Mouse (Mus musculus) heart, embryonic 13.5 days (tissue): ENCODE measurements at regions not wholly inside any gene's neighbourhood (a gene's known extent, or its start where the extent isn't known, plus 50 kb on each side); places are given as distances from the start of the nearest gene placed in this dataset.

ENCODE experiments used
- ATAC-seq: fragments of 200-750 bp; cut with Nextera tagmentation; 2 replicates; pipeline ENCODE4 v1.8.0; 2017; ENCODE audit warnings: moderate TSS enrichment; ENCODE audit not compliant: insufficient number of reproducible peaks, low FRiP score, low TSS enrichment; ENCODE audit errors: extremely low read depth
- H3K27ac ChIP-seq: fragments of 300-500 bp; sonication (generic); replicated peaks from 2 replicates; pipeline ENCODE4 v1.5.1; 2015; ENCODE audit warnings: moderate library complexity, mild to moderate bottlenecking, inconsistent platforms
- H3K27me3 ChIP-seq: fragments of 300-500 bp; sonication (generic); replicated peaks from 2 replicates; pipeline ENCODE4 v1.6.1; 2015; ENCODE audit warnings: mild to moderate bottlenecking, inconsistent platforms
- H3K36me3 ChIP-seq: fragments of 300-500 bp; sonication (generic); 2 replicates; pipeline ENCODE4 v1.6.1; 2015; ENCODE audit warnings: mild to moderate bottlenecking, inconsistent platforms
- H3K4me1 ChIP-seq: fragments of 300-500 bp; sonication (generic); 2 replicates; pipeline ENCODE4 v1.6.1; 2015; ENCODE audit warnings: inconsistent platforms
- H3K4me2 ChIP-seq: fragments of 300-500 bp; sonication (generic); 2 replicates; pipeline ENCODE4 v1.6.1; 2015; ENCODE audit warnings: inconsistent platforms, mild to moderate bottlenecking, moderate library complexity
- H3K4me3 ChIP-seq: fragments of 300-500 bp; sonication (generic); 2 replicates; pipeline ENCODE4 v1.5.1; 2015; ENCODE audit warnings: moderate library complexity, mild to moderate bottlenecking, inconsistent platforms
- H3K9ac ChIP-seq: fragments of 300-500 bp; sonication (generic); 2 replicates; pipeline ENCODE4 v1.6.1; 2015; ENCODE audit warnings: inconsistent platforms, mild to moderate bottlenecking, moderate library complexity
- H3K9me3 ChIP-seq: fragments of 300-500 bp; sonication (generic); 2 replicates; pipeline ENCODE4 v1.6.1; 2016; ENCODE audit warnings: inconsistent platforms
- WGBS: fragments of 180-500 bp; shearing (Covaris S2); methylation state at CpG from one replicate; pipeline ENCODE4 v1.1.7; 2015; ENCODE audit warnings: mixed read lengths; 5-methylcytosine and 5-hydroxymethylcytosine counted together

- ATAC-seq, result no peak
- no peaks in the 10 kb centered on the region for H3K4me1 ChIP-seq
- H3K4me2 ChIP-seq, result no peak overlapping the region
- no peaks in the 10 kb centered on the region for H3K36me3 ChIP-seq
- no peaks in the 10 kb centered on the region for H3K9me3 ChIP-seq
- H3K9ac ChIP-seq, result no peak overlapping the region
- WGBS, result 86% methylated on average over 2 of the region's 2 CpGs
- H3K4me3 ChIP-seq, result no peak overlapping the region
- H3K27me3 ChIP-seq, result no peaks in the 10 kb centered on the region
- no peak overlapping the region for H3K27ac ChIP-seq
Measured at GRCm38 (mm10) chr2:106418181-106418580, 274.9 kb upstream of the Mpped2 start.

DNA sequence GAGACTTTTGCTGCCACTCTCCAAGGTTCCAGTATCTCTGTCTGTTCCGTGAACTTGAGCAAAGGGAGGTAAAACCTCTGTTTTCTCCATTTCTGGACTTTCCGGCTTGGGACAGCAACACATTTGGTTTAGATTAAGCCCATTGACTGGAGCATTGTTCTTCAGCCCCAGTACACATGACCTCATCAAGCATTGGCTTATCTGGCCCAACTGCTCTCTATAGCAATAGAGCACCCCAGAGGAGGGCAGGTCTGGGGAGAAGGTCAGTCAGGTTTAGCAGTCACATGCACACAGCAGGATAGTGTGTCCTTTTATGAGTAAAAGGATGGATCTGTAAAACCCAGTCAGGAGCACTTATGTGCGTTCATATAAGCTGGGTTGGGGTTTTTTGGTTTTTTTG is 268.1 kb upstream of the Mpped2 start:
- Histone ChIP-seq H3K9ac (no peak overlapping the region), H3K4me1 (no peaks in the 10 kb centered on the region), H3K36me3 (no peaks in the 10 kb centered on the region), H3K27me3 (no peaks in the 10 kb centered on the region), H3K4me3 (no peak overlapping the region), H3K4me2 (no peak overlapping the region), H3K27ac (no peak overlapping the region), H3K9me3 (no peaks in the 10 kb centered on the region)
- 63% methylated on average over 3 of the region's 3 CpGs for WGBS
- ATAC-seq, result no peak

- no peak for ATAC-seq
- H3K9ac ChIP-seq, result no peak overlapping the region
- WGBS, result 80% methylated on average over 4 of the region's 4 CpGs
Measured at GRCm38 (mm10) chr2:106425451-106425881, 267.6 kb upstream of the Mpped2 start.

DNA sequence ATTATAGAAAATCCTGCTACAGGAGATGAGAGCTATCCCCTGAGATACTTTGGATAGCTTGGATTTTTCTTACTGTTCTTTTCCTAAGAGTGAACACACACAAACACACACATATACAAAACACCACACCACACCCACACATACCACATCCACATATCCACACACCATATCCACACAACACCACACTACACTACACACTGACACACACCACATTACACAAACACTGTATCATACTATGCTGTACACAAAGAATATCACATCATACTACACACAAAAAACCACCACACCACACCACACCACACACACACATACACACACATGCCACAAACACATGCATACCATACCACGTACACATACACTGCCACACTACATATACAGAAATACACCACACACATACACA is 267.1 kb upstream of the Mpped2 start:
- Histone ChIP-seq H3K4me2 (no peak overlapping the region), H3K9me3 (no peaks in the 10 kb centered on the region), H3K36me3 (no peaks in the 10 kb centered on the region), H3K9ac (no peak overlapping the region), H3K4me1 (no peaks in the 10 kb centered on the region), H3K27me3 (no peaks in the 10 kb centered on the region), H3K4me3 (no peak overlapping the region), H3K27ac (no peak overlapping the region)
- no peak for ATAC-seq
- WGBS, result 86% methylated on average over 1 of the region's 1 CpGs

More at GRCm38 (mm10) chr2:106425451-106425881, 267.6 kb upstream of the Mpped2 start:
- Histone ChIP-seq H3K4me2 (no peak overlapping the region), H3K27me3 (no peaks in the 10 kb centered on the region), H3K36me3 (no peaks in the 10 kb centered on the region), H3K9me3 (no peaks in the 10 kb centered on the region), H3K4me3 (no peak overlapping the region), H3K27ac (no peak overlapping the region), H3K4me1 (no peaks in the 10 kb centered on the region)

GRCm38 (mm10) chr2:106427237-106427636 is 265.8 kb upstream of the Mpped2 start:
- H3K4me1 ChIP-seq, result peaks cover 11% of the 10 kb centered on the region
- no peak overlapping the region for H3K4me3 ChIP-seq
- H3K9ac ChIP-seq, result no peak overlapping the region
- H3K9me3 ChIP-seq, result no peaks in the 10 kb centered on the region
- no peaks in the 10 kb centered on the region for H3K36me3 ChIP-seq
- no peak for ATAC-seq
- no peak overlapping the region for H3K27ac ChIP-seq
- WGBS, result 73% methylated on average over 7 of the region's 7 CpGs
- no peak overlapping the region for H3K4me2 ChIP-seq
- H3K27me3 ChIP-seq, result no peaks in the 10 kb centered on the region

- 50% methylated on average over 11 of the region's 11 CpGs for WGBS
- Histone ChIP-seq H3K27me3 (0 out of 2 replicates have a peak, but pooled peaks cover 3% of the 10 kb centered on the region), H3K4me3 (no peak overlapping the region), H3K9me3 (no peaks in the 10 kb centered on the region), H3K4me1 (peaks cover 15% of the 10 kb centered on the region), H3K36me3 (no peaks in the 10 kb centered on the region), H3K4me2 (no peak overlapping the region), H3K27ac (no peak overlapping the region), H3K9ac (no peak overlapping the region)
- no peak for ATAC-seq
Measured at GRCm38 (mm10) chr2:106428909-106429308, 264.2 kb upstream of the Mpped2 start.

- Histone ChIP-seq H3K27me3 (0 out of 2 replicates have a peak, but pooled peaks cover 3% of the 10 kb centered on the region), H3K4me1 (peaks cover 15% of the 10 kb centered on the region), H3K4me2 (peak overlapping the region; percentile 71), H3K9ac (peak overlapping the region; percentile 34), H3K27ac (no peak overlapping the region), H3K9me3 (no peaks in the 10 kb centered on the region), H3K36me3 (no peaks in the 10 kb centered on the region), H3K4me3 (peak overlapping the region; percentile 40)
- no peak for ATAC-seq
- WGBS, result 21% methylated on average over 8 of the region's 8 CpGs
Measured at GRCm38 (mm10) chr2:106431141-106431540, 261.9 kb upstream of the Mpped2 start.

DNA sequence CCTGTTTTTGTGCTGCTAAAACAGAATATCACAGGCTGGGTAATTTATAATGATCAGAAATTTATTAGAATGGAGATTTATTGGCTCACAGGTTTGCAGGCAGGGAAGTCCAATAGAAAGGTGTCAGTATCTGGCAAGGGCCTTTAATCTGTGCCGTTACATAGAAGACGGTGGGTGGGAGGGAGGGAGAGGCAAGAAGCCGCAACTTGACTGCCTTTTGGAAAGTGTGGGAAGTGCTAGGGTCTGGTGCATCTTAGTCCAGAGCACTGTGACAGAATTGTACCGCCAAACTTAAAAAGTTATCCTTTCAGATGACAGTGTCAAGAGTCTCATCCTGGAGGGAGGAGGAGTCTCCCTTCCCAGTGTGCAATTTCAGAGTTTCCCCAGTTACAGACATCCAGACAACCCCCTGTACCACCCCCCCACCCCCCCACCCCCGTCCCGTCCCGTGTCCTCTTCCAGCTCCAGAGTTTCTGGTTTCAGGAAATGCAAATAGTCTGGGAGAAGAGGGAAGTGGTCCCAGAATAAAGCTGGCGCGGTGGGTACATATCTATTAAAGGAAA is 261.4 kb upstream of the Mpped2 start:
- H3K4me3 ChIP-seq, result peak overlapping the region; percentile 40
- peak overlapping the region; percentile 71 for H3K4me2 ChIP-seq
- no peak overlapping the region for H3K27ac ChIP-seq
- peaks cover 15% of the 10 kb centered on the region for H3K4me1 ChIP-seq
- H3K9ac ChIP-seq, result peak overlapping the region; percentile 34
- 4% methylated on average over 9 of the region's 9 CpGs for WGBS
- no peaks in the 10 kb centered on the region for H3K9me3 ChIP-seq
- ATAC-seq, result no peak
- no peaks in the 10 kb centered on the region for H3K36me3 ChIP-seq
- 0 out of 2 replicates have a peak, but pooled peaks cover 3% of the 10 kb centered on the region for H3K27me3 ChIP-seq

DNA sequence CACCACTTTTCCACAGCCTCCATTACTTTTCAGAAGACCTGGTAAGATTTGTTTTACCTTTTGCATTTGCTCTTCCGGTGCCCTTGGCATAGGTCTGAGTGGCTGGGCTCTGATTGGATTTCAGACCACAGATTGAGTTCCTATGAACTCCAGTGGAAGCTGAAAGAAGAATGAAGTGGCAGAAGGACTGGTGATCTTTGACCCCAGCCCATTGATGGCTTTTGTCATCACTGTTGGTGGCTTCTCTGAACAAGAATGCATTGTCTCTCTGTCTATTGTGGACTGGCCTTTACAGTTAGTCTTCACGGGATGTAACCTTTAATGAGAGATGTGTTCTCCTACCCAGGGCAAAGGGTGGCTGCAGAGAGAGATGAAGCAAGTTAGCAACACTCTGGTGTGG is 256.9 kb upstream of the Mpped2 start:
- no peak overlapping the region for H3K9ac ChIP-seq
- no peak overlapping the region for H3K4me2 ChIP-seq
- 76% methylated on average over 2 of the region's 2 CpGs for WGBS
- no peak overlapping the region for H3K27ac ChIP-seq
- 0 out of 2 replicates have a peak, but pooled peaks cover 3% of the 10 kb centered on the region for H3K27me3 ChIP-seq
- H3K36me3 ChIP-seq, result no peaks in the 10 kb centered on the region
- H3K4me1 ChIP-seq, result peaks cover 15% of the 10 kb centered on the region
- H3K4me3 ChIP-seq, result no peak overlapping the region
- ATAC-seq, result no peak
- H3K9me3 ChIP-seq, result no peaks in the 10 kb centered on the region

DNA sequence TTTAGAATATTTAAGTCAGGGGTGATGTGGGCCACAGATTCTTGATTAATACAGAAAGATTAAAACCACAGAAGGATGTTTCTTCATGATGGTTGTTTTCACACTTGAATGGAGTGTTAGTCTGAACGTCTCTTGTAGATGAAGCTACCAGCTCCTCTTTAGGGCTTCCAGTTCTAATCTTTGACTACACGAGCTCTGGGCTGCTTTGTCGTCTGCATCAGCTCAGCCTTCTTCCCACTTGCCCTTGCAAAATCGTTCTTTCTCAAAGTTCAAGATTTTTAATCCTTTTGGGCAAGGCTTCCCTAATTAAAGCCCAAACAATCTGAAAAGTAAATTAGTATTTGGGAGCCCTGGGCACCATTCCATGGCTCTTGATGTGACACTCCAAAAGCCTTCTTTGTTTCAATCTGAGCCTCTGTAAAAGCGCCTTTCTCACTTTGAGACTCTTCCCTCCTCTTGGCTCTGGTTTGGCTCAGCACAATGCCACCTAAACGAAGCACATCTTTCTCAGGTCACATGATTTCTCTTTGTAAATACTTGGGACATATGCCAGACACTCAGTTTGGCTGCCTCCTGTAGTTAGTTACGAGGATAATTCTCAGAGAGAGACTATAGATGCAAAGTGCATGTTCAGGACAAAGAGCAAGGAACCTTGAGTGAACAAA is 238.6 kb upstream of the Mpped2 start:
- no peak for ATAC-seq
- Histone ChIP-seq H3K9me3 (no peaks in the 10 kb centered on the region), H3K4me3 (no peak overlapping the region), H3K4me2 (no peak overlapping the region), H3K27me3 (no peaks in the 10 kb centered on the region), H3K27ac (no peak overlapping the region), H3K36me3 (no peaks in the 10 kb centered on the region), H3K9ac (no peak overlapping the region), H3K4me1 (peaks cover 15% of the 10 kb centered on the region)
- 59% methylated on average over 7 of the region's 7 CpGs for WGBS

DNA sequence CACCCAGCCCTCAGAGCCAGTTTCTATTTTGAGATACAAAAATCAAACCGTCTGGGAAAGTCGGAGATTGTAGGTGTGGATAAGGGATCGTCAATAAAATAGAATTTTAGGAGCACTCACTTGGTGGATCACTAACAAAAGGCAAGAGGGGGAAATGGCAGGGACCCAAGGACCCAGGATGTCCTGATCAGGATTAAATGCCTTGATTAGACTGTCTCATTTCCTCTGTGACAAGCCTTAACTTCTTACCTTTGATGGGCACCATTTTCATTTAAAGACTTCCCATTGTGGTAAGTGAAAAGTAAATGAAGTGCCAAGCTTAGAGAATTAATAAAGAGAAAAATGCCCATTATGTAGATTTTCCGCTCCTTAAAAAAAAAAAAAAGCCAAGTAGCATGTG is 238.0 kb upstream of the Mpped2 start:
- no peaks in the 10 kb centered on the region for H3K9me3 ChIP-seq
- no peaks in the 10 kb centered on the region for H3K27me3 ChIP-seq
- no peak for ATAC-seq
- no peak overlapping the region for H3K4me2 ChIP-seq
- H3K4me1 ChIP-seq, result peaks cover 15% of the 10 kb centered on the region
- no peak overlapping the region for H3K4me3 ChIP-seq
- H3K9ac ChIP-seq, result no peak overlapping the region
- no peaks in the 10 kb centered on the region for H3K36me3 ChIP-seq
- no peak overlapping the region for H3K27ac ChIP-seq
- WGBS, result 68% methylated on average over 4 of the region's 4 CpGs

GRCm38 (mm10) chr2:106455972-106456371 is 237.1 kb upstream of the Mpped2 start:
- no peak for ATAC-seq
- no peak overlapping the region for H3K9ac ChIP-seq
- WGBS, result 85% methylated on average over 3 of the region's 3 CpGs
- peaks cover 21% of the 10 kb centered on the region for H3K4me1 ChIP-seq
- no peaks in the 10 kb centered on the region for H3K9me3 ChIP-seq
- no peak overlapping the region for H3K4me3 ChIP-seq
- no peak overlapping the region for H3K27ac ChIP-seq
- no peaks in the 10 kb centered on the region for H3K36me3 ChIP-seq
- no peaks in the 10 kb centered on the region for H3K27me3 ChIP-seq
- no peak overlapping the region for H3K4me2 ChIP-seq
